Mouse (Mus musculus) embryonic fibroblast, embryonic 13.5 days (primary cell): ENCODE measurements around the gene Adat3.
A peak's percentile ranks its signal among the peaks of the same experiment; 100 is the strongest.

ENCODE experiments used
- CTCF ChIP-seq: IDR thresholded peaks from 2 replicates; pipeline ENCODE4 v1.5.1; 2011; ENCODE audit warnings: mild to moderate bottlenecking, control low read depth, low read length, moderate library complexity, borderline replicate concordance; ENCODE audit not compliant: insufficient read depth
- POLR2A ChIP-seq: IDR thresholded peaks from 2 replicates; pipeline ENCODE4 v1.6.1; 2011; ENCODE audit warnings: low read depth, mild to moderate bottlenecking, control low read depth, low read length, moderate library complexity

- peak; percentile 59 for TF ChIP-seq POLR2A
- no peak for TF ChIP-seq CTCF
Observed at GRCm38 (mm10) chr10:80621940-80622660, 19.4 kb downstream of the Adat3 start.
